Mouse (Mus musculus) Muller cell, postnatal 12 days (primary cell): Measurements from ENCODE around the gene Clps.

Source experiments
- DNase-seq: peaks from one replicate; pipeline ENCODE4 v3.0.0-alpha.2; 2015; ENCODE audit errors: inconsistent ontology term

Gene Clps

GRCm38 (mm10) chr17:28518615-28519071 lies 41.9 kb downstream of the Clps start:
- no peak for DNase-seq

GRCm38 (mm10) chr17:28517956-28518614 lies 42.5 kb downstream of the Clps start:
- peak; percentile 89 for DNase-seq

- peak; percentile 54 for DNase-seq
Observed at GRCm38 (mm10) chr17:28517441-28517955, 43.1 kb downstream of the Clps start, which contains the start of gene Fkbp5. Gene Fkbp5 (minus strand): TSS chr17:28517527.

DNA sequence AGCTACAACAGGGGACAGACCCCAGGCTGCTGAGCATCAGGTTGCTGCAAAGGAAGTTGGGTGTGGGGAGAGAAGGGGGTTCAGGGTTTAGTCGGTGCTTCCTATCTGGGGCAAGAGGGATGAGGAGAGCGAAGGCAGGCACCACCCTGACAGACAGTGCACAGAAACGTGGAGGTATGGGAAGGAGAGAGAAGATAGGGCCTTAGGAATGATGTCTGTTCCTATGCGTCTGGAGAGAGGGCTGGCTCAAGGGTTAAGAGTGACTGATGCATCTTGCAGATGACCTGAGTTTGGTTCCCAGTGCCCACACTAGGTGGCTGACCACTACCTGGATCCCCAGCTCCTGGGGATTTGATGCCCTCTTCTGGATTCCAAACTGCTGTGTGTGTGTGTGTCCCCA lies 43.7 kb downstream of the Clps start:
- DNase-seq: no peak

- no peak for DNase-seq
Observed at GRCm38 (mm10) chr17:28515431-28516341, 44.9 kb downstream of the Clps start.

DNA sequence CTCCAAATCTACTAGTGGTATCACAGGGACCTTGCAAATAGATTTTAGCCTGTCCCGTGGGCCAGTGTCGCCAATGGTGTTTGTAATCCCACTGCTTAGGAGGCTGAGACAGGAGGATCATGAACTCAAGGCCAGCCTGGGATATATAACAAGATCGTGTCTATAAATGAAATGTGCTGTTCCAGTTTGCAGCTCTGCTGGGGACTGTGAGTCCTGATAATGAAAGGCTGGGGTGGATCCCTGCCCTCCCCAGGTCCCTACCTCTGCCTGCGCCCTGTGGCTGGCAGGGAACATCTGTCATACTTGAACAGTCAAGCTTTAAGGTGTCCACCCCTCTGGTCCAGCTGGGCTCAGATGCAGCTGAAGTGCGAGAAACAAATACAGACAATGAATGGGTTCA lies 46.0 kb downstream of the Clps start:
- no peak for DNase-seq

- no peak for DNase-seq
Observed at GRCm38 (mm10) chr17:28513844-28514243, 46.7 kb downstream of the Clps start.

- DNase-seq: no peak
Observed at GRCm38 (mm10) chr17:28513337-28513736, 47.2 kb downstream of the Clps start.

GRCm38 (mm10) chr17:28512696-28513095 lies 47.9 kb downstream of the Clps start:
- DNase-seq: no peak

GRCm38 (mm10) chr17:28511616-28512541 lies 48.7 kb downstream of the Clps start:
- no peak for DNase-seq

DNA sequence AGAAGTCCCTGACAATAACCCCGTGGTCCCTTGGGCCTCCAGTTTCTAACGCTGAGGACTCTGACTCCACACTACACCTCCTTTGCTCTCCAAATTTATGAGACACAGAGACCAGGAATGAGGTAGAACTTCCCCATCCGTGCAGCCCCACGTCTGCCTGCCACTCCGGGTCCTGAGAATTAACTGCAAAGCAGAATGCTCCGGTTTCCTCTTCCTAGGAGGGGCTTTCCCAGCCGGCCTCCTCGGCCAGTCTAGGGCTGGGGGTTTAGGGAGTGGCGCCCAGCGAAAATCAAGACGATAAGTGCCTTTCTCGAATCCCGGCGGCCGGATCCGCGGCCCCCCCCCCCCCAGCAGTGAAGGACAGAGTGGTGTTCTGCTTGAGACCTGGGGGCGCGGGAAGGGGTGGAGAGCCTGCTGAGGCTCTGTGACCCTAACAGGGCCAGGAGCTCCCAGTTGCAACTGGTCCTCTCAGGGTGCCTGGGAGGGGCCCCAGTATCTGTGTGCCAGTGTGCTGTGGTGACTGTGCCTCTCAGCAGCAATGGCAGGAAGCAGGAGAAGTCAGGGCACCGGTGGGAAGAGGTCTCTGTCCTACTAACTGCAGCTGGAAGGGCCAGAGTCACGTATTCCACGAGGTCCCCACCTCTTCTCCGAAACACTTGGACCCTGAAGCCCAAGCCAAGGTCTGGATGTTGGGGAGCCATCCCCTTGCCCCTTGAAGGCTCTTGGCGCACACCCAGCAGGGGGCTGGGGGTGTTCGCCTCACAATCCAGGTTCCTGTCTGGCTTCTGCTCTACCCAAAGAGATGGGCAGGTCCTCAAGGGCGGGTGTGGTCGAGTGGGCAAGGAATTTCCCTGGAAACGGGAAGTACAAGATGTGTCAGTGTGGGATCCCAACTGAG lies 49.9 kb downstream of the Clps start:
- no peak for DNase-seq
